Mouse (Mus musculus) lung, postnatal 0 days (tissue): ENCODE measurements around the gene Sh3gl2. TPM values are rescaled to one million over a fixed set of nuclear protein-coding genes. Genes with fewer than 3 reads are reported as not detected.

Experiments
- ATAC-seq: fragments of 200-750 bp; cut with Nextera tagmentation; 2 replicates; pipeline ENCODE4 v1.8.0; 2017; ENCODE audit warnings: moderate library complexity
- DNase-seq: peaks from one replicate; pipeline ENCODE4 v3.0.0-alpha.2; 2016; ENCODE audit warnings: low spot score
- H3K27ac ChIP-seq: fragments of 300-500 bp; sonication (generic); 2 replicates; pipeline ENCODE4 v1.5.1; 2014; ENCODE audit warnings: antibody characterized with exemption, mild to moderate bottlenecking, low read length, mixed read lengths
- H3K27me3 ChIP-seq: fragments of 300-500 bp; sonication (generic); replicated peaks from 2 replicates; pipeline ENCODE4 v1.6.1; 2014; ENCODE audit warnings: low read length, mixed read lengths; ENCODE audit not compliant: insufficient read depth
- H3K36me3 ChIP-seq: fragments of 300-500 bp; sonication (generic); 2 replicates; pipeline ENCODE4 v1.6.1; 2014; ENCODE audit warnings: low read length, mixed read lengths; ENCODE audit not compliant: insufficient read depth
- H3K4me1 ChIP-seq: fragments of 300-500 bp; sonication (generic); 2 replicates; pipeline ENCODE4 v1.6.1; 2014; ENCODE audit warnings: antibody characterized with exemption, low read depth, low read length, mixed read lengths; ENCODE audit not compliant: insufficient read depth
- H3K4me2 ChIP-seq: fragments of 300-500 bp; sonication (generic); replicated peaks from 2 replicates; pipeline ENCODE4 v1.6.1; 2014; ENCODE audit warnings: low read depth, mild to moderate bottlenecking, low read length, moderate library complexity, mixed read lengths
- H3K4me3 ChIP-seq: fragments of 300-500 bp; sonication (generic); 2 replicates; pipeline ENCODE4 v1.5.1; 2014; ENCODE audit warnings: low read depth, low read length
- H3K9ac ChIP-seq: fragments of 300-500 bp; sonication (generic); replicated peaks from 2 replicates; pipeline ENCODE4 v1.6.1; 2014; ENCODE audit warnings: low read depth, mild to moderate bottlenecking
- H3K9me3 ChIP-seq: fragments of 300-500 bp; sonication (generic); 2 replicates; pipeline ENCODE4 v1.6.1; 2016; ENCODE audit warnings: low read length, mixed read lengths
- CTCF ChIP-seq: IDR thresholded peaks from 2 replicates; pipeline ENCODE4 v1.5.1; 2016; ENCODE audit warnings: antibody characterized with exemption, mild to moderate bottlenecking
- EP300 ChIP-seq: IDR thresholded peaks from 2 replicates; pipeline ENCODE4 v1.6.1; 2016; ENCODE audit warnings: antibody characterized with exemption, mild to moderate bottlenecking, control low read depth
- WGBS: fragments of 180-500 bp; shearing (Covaris S2); extraction: QIAGEN DNeasy Blood & Tissue Kit; methylation state at CpG from one replicate; pipeline ENCODE4 v1.1.7; 2014; 5-methylcytosine and 5-hydroxymethylcytosine counted together
- polyA plus RNA-seq: library from polyadenylated mRNA; unstranded; fragments of >200 nt; fragmentation: Nextera tagmentation; extraction: Ambion mirVana; gene quantifications from 2 replicates; pipeline ENCODE4 v1.2.1, GENCODE M21; 2015

Gene Sh3gl2
- polyA plus RNA-seq, 1 experiment from 2014 or later = 1.2 TPM

DNA sequence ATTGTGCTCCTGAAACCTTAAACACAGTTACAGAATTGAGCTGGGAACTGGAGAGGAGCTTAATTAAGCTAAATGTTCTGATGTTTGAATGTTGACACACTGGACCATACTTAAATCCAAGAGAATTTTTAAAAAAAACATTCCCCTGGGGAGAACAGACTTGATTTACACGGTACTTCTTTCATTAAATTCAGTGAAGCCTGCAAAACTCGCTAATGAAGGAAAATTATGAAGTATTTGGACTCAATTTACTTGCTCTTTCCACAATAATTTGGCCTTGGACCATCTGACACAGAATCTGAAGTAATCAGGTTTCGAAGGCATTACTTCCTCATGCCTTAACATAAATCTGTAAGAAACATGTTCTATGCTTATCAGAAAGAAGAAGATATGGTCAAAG lies 408.4 kb downstream of the Sh3gl2 start:
- Histone ChIP-seq H3K27ac (no peak overlapping the region), H3K36me3 (no peaks in the 10 kb centered on the region), H3K4me3 (no peak overlapping the region), H3K27me3 (no peaks in the 10 kb centered on the region), H3K4me1 (no peaks in the 10 kb centered on the region), H3K4me2 (no peak overlapping the region), H3K9me3 (no peaks in the 10 kb centered on the region), H3K9ac (no peak overlapping the region)
- ATAC-seq = no peak
- TF ChIP-seq CTCF = no peak
- no peak for TF ChIP-seq EP300
- no peak for DNase-seq
- 84% methylated on average over 3 of the region's 3 CpGs for WGBS

DNA sequence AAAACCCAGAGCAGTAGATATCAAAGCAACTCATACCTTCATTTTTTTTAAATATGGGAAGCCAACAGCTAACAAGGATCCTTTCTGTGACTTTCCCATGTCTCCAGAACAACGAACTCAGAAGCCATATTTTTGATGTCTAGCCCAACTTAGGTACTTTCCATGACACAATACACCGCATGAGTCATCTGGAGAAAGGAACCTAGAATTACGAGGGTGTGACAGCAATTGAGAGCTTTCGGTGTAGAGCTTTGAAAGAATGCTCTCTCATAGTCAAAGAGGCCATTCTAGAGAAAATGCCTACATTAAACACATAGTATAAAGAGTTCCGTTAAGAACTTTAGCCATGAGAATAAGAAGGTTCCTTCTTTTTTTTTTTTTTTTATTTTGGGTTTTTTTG lies 413.8 kb downstream of the Sh3gl2 start:
- DNase-seq (peak; percentile 44), ATAC-seq (peak; percentile 58)
- H3K9ac ChIP-seq = no peak overlapping the region
- TF ChIP-seq CTCF = no peak
- TF ChIP-seq EP300 = peak; percentile 62
- 64% methylated on average over 5 of the region's 5 CpGs for whole genome bisulfite sequencing
- H3K4me1 ChIP-seq = no peaks in the 10 kb centered on the region
- no peak overlapping the region for H3K4me2 ChIP-seq
- no peak overlapping the region for H3K4me3 ChIP-seq
- H3K36me3 ChIP-seq = no peaks in the 10 kb centered on the region
- H3K9me3 ChIP-seq = no peaks in the 10 kb centered on the region
- no peak overlapping the region for H3K27ac ChIP-seq
- no peaks in the 10 kb centered on the region for H3K27me3 ChIP-seq

DNA sequence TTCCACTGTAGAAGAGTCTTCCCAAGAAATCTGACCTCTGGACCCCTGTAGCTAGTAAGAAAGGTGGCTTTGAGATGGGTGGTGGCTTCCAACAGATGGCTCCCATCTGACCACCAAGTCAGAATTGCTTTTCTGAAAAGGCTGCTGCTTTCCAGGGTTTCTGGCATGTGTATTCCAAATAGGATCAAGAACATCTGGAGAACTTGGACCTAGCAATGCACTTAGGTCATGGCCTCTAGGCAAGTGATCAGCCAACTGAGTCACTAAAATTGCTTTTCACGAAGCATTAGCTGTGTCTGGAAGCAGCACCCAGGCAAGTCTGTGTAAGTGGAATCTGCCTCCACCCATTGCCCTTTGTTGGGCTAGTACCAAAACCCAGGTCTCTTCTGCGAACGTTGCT lies 414.3 kb downstream of the Sh3gl2 start:
- TF ChIP-seq CTCF = no peak
- no peak for TF ChIP-seq EP300
- Histone ChIP-seq H3K36me3 (no peaks in the 10 kb centered on the region), H3K4me1 (no peaks in the 10 kb centered on the region), H3K4me3 (no peak overlapping the region), H3K4me2 (no peak overlapping the region), H3K9me3 (no peaks in the 10 kb centered on the region), H3K27me3 (no peaks in the 10 kb centered on the region), H3K27ac (no peak overlapping the region), H3K9ac (no peak overlapping the region)
- whole genome bisulfite sequencing = 63% methylated on average over 3 of the region's 3 CpGs
- no peak for ATAC-seq
- DNase-seq = peak; percentile 6

DNA sequence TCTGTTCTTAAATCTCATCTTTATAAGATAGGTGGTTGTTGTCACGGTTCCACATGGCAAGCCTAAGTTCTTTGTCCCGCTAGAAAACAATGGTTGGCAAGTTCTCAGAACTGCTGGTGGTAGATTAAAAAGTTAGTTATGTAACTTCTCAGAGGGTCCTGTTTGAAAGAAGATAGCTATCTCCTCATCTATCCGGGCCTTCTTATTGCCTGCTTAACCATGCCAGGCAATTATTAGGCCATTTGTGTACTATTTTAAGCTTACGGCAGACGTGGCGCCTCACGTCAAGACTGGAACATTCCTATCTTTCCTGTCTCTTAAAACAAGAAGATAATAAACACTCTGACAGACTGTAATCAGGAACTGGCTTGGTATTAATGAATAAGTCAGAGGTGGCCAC lies 424.5 kb downstream of the Sh3gl2 start:
- 0 out of 2 replicates have a peak, but pooled peaks have one; percentile 14 for ATAC-seq
- Histone ChIP-seq H3K27me3 (no peaks in the 10 kb centered on the region), H3K4me2 (peak overlapping the region; percentile 27), H3K36me3 (no peaks in the 10 kb centered on the region), H3K4me3 (0 out of 2 replicates have a peak overlapping the region, but pooled peaks have one; percentile 2), H3K9me3 (no peaks in the 10 kb centered on the region), H3K9ac (no peak overlapping the region), H3K27ac (no peak overlapping the region), H3K4me1 (no peaks in the 10 kb centered on the region; the same call in 1 of the 2 replicates)
- WGBS = 38% methylated on average over 7 of the region's 7 CpGs
- peak; percentile 17 for DNase-seq
- TF ChIP-seq EP300 (no peak), CTCF (no peak)

DNA sequence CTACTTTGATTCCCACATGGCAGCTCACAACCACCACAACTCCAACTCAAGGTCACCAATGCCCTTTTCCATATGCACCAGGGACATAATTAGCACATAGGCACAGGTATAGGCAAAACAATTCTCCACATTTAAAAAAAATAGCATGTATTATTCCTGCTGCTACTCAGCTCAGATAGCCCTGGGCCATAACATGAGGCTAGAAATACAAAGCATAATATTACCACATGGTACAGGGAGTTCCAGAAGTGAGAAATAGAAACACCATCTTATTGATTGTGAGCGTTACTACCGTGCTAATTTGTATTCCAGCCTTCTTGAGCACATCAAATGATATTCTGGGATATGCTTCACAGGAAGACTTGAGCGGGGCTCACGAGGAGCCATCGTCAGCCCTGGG lies 464.3 kb downstream of the Sh3gl2 start:
- peaks cover 5% of the 10 kb centered on the region; the same call in 1 of the 2 replicates for H3K4me1 ChIP-seq
- 90% methylated on average over 5 of the region's 5 CpGs for WGBS
- no peaks in the 10 kb centered on the region for H3K9me3 ChIP-seq
- H3K9ac ChIP-seq = no peak overlapping the region
- no peaks in the 10 kb centered on the region for H3K27me3 ChIP-seq
- DNase-seq (no peak), ATAC-seq (no peak)
- H3K4me2 ChIP-seq = no peak overlapping the region
- H3K4me3 ChIP-seq = no peak overlapping the region
- no peak overlapping the region for H3K27ac ChIP-seq
- TF ChIP-seq CTCF = no peak
- TF ChIP-seq EP300 = no peak
- no peaks in the 10 kb centered on the region for H3K36me3 ChIP-seq

DNA sequence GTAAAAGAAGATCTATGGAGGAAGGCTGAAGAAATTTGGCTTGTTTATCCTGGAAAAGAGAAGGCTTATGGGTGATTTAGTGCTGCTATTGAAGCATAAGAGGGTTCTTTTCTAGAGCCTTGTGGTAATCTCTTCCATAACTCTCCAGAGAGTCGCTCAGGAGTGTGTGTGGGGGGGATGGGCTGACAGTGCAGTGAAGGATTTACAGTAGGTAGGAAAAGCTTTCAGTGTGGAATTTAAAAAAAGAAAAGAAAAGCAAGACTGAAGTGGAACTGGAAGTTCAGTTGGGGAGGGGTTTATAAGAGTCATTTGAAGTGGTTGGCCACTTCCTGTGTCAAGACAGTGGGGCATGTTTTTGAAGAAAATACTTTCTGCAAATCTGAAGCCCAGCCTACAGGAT lies 464.8 kb downstream of the Sh3gl2 start:
- Histone ChIP-seq H3K27ac (no peak overlapping the region), H3K36me3 (no peaks in the 10 kb centered on the region), H3K9ac (no peak overlapping the region), H3K4me1 (peaks cover 5% of the 10 kb centered on the region; the same call in 1 of the 2 replicates), H3K4me2 (no peak overlapping the region), H3K4me3 (no peak overlapping the region), H3K9me3 (no peaks in the 10 kb centered on the region), H3K27me3 (no peaks in the 10 kb centered on the region)
- DNase-seq = no peak
- 43% methylated on average over 1 of the region's 1 CpGs for WGBS
- TF ChIP-seq EP300 (no peak), CTCF (no peak)
- no peak for ATAC-seq

DNA sequence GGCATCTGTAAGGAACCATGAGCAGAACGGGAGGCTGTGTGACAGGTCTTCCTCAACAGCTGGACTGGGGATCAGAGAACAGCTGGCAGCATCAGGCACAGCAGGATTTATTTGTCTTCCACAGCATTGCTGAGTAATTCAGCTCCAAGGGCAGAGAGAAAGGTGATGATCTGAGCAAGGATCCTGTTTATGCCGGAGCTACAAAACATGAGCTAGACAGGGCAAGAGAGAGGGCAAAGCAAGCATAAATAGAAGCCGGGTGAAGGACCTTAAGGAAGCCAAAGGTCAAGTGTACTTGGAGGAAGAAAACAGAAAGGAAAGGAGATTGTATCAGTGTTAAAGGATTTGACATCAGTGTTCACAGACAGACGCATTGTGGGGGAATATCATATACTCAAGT lies 467.4 kb downstream of the Sh3gl2 start:
- DNase-seq = peak; percentile 23
- TF ChIP-seq CTCF (no peak), EP300 (no peak)
- H3K4me1 ChIP-seq = peaks cover 5% of the 10 kb centered on the region; the same call in 1 of the 2 replicates
- no peaks in the 10 kb centered on the region for H3K9me3 ChIP-seq
- H3K4me3 ChIP-seq = no peak overlapping the region
- H3K27ac ChIP-seq = no peak overlapping the region
- no peak overlapping the region for H3K9ac ChIP-seq
- ATAC-seq = peak; percentile 14; the same call in 1 of the 2 replicates
- WGBS = 13% methylated on average over 4 of the region's 4 CpGs
- H3K27me3 ChIP-seq = no peaks in the 10 kb centered on the region
- H3K4me2 ChIP-seq = no peak overlapping the region
- no peaks in the 10 kb centered on the region for H3K36me3 ChIP-seq
